Mouse (Mus musculus) MEL (cell line): ENCODE data around the gene Bmpr1a.

Experiments
- CTCF ChIP-seq, 3 experiments: IDR thresholded peaks in 2 of 3; conservative IDR thresholded peaks in 1 of 3; 2 replicates each; pipeline ENCODE4 v1.5.1; 2011 to 2012; ENCODE audit warnings: low read length in 3 of 3, low read depth in 2 of 3, mild to moderate bottlenecking in 2 of 3, improper control_type of control experiment in 1 of 3, inconsistent platforms in 1 of 3, mixed read lengths in 1 of 3, moderate library complexity in 1 of 3; ENCODE audit not compliant: control insufficient read depth in 1 of 3, insufficient read depth in 1 of 3, poor library complexity in 1 of 3, severe bottlenecking in 1 of 3
- POLR2A ChIP-seq, 2 experiments: IDR thresholded peaks; 2 replicates each; pipeline ENCODE4 v1.6.1; 2011 to 2012; ENCODE audit warnings: low read length in 2 of 2, mild to moderate bottlenecking in 2 of 2, control low read depth in 1 of 2, improper control_type of control experiment in 1 of 2, low read depth in 1 of 2, moderate library complexity in 1 of 2; ENCODE audit not compliant: control insufficient read depth in 1 of 2, insufficient read depth in 1 of 2, poor library complexity in 1 of 2
- ZNF384 ChIP-seq: IDR thresholded peaks from 2 replicates; pipeline ENCODE4 v1.6.1; 2012; ENCODE audit warnings: low read depth, mild to moderate bottlenecking, inconsistent platforms, low read length, improper control_type of control experiment

DNA sequence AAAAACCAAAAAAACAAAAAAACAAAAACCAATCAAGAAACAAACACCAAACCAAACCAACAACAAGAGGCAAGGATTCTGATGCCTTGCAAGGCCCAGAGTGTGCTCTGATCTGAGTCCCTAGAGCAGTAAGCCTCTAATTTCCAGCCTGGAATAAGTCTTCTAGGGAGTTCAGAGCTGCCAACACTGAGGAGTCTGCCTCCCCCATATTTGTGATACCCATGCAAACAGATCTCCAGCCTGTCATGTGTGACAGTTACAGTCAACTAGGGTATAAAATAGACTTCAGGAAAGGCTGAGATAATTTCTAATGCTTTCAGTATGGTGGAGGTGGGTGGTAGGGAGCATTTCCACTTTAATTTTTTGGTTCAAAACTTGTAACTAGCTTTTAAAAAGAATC lies 58.2 kb downstream of the Bmpr1a start:
- TF ChIP-seq CTCF (IDR thresholded peaks at IDR 0.05 in 2 of 3, conservative IDR thresholded peaks at IDR 0.05 in 1 of 3; ENCODE audit: control insufficient read depth in 1 of 3, insufficient read depth in 1 of 3, low read depth in 2 of 3, low read length in 3 of 3, poor library complexity in 1 of 3, severe bottlenecking in 1 of 3) (no peak), ZNF384 (no peak), POLR2A (IDR thresholded peaks at IDR 0.05; ENCODE audit: control insufficient read depth in 1 of 2, insufficient read depth in 1 of 2, low read depth in 1 of 2, low read length in 2 of 2, poor library complexity in 1 of 2) (no peak)
